Mouse (Mus musculus) forelimb bud, embryonic 11.5 days (tissue): Measurements from ENCODE around the gene Oosp1.

ENCODE experiments used
- DNase-seq: peaks from one replicate; pipeline ENCODE4 v3.0.0-alpha.2; 2012; ENCODE audit warnings: low read depth, low spot score

Oosp1 gene

GRCm38 (mm10) chr19:11690839-11691238 lies at the start of gene Oosp1:
Gene Oosp1, minus strand, starts transcription at chr19:11691150.
- no peak for DNase-seq

DNA sequence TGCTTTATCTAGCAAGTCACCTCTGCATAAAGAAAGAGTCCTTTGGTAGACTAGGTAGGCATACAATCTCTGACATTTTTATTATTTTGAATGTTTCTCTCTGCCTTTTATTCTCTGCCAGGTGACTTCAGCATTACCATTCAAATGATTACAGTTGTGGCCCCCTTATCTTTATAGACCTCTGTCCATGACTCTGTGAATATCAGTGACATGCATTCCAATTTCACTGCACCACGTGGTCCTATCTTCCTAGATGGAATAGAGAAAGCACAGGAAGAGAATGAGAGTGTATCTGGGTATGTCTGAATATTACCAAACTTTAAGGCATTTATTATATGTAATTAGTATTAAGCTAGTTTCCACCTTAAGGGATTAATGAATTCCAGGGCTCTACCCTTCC lies 45.5 kb upstream of the Oosp1 start:
- DNase-seq: no peak

DNA sequence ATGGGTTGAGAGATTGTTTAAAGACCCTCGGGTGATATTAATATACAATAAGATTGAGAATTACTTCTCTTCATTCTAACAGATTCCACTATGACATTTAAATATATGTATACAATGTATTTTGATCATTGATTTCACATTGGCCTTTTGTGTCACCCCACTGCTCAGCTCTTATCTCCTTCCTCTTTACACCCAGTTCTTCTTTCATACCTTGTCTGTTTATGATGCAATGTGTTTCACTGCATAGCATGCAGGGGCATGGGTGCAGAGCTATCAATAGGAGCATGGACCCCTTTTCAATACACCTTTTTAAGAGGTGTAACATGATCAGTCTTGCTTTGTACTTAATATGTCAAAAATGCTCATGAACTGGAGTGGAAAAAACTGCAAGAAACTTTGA lies 39.3 kb upstream of the Oosp1 start:
- DNase-seq: no peak

DNA sequence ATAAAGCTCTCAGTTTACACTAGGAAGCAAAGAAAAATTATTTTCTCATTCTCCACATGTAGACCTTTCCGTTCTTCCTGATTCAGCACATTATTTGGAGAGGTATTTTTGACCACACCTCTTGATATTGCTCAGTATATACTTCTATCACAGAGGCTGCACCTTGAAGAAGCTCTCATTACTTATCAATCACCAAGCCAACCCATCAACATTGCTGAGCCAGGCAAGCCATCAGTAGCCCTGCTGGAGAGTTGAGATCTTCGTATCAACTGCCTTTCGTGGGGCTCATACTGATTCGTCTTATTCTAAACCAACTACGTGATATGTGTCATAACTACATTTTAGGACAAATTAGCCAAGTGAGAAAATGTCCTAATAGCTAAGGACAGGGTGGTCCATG lies 36.4 kb upstream of the Oosp1 start:
- DNase-seq: no peak

DNA sequence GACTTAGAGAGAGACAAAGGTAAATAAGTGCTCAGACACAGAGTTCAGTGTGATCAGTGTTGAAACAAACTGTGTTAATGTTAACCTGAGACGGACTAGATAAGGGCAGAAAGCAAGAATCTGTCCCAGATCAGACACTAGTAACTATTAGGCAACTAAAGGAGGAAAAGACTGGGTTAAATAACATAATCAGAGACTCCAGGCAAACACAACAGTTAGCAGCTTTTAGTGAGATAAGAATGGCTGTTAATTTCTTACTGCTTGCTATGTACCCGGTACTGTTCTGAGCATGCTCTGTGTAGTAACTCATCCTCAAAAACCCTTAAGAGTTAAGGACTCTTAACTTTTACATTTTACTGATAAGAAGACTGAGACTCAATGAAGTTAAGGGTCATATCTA lies 35.0 kb upstream of the Oosp1 start:
- no peak for DNase-seq

DNA sequence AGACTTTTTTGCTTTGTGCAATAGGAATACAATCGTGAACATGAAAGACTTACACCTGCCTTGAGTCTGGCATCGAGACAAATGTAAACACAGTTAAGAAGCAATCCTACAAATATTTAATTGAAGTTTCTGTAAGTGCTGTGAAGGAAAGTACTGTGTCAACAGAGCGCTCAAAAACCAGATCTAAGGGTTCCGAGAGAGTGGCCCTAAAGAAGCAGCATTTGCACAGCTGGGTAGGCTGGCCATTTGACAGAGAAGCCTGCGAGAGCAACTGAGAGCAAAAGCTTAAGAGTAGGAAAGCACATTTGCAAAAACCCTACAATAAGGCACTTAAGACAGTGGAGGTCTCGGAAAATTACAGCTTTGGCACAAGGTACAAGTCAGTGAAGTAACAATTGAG lies 33.3 kb upstream of the Oosp1 start:
- no peak for DNase-seq

DNA sequence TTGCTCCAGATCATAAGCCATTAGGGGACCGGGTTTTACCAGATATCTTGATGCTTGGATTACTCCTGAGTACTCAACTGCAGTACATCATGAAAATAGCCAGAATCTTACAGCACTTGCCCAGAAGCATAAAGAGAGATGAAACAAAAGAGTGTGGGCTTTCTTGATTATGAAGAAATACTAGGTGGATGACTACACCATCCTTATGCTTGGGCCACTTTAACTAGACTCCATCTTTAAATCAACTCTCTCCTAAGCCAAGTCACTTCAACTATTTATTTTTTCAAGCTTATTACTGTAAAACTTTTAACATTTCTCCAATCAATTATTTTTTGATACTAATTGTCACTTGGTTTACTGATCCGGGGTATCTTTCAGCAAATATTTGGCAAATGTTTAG lies 32.9 kb upstream of the Oosp1 start:
- DNase-seq: no peak

DNA sequence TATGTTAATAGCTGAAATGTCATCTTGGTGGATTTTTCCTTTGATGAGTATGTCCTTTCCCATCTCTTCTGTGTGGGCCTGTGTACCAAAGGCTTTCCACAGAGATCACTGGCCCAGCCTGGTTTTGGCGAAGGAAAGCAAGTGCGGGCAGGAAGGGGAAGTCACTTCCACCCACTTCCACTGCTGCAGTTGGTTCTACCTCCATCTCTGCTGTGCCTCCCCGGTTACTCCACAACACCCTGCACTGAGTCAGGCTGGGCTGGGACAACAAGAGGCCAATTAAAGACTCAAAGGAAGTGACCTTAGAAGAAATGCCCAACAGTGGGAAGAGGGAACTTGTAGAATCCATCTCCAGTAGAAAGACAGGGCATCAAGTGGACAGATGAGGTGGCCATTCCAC lies 29.1 kb upstream of the Oosp1 start:
- DNase-seq: no peak

DNA sequence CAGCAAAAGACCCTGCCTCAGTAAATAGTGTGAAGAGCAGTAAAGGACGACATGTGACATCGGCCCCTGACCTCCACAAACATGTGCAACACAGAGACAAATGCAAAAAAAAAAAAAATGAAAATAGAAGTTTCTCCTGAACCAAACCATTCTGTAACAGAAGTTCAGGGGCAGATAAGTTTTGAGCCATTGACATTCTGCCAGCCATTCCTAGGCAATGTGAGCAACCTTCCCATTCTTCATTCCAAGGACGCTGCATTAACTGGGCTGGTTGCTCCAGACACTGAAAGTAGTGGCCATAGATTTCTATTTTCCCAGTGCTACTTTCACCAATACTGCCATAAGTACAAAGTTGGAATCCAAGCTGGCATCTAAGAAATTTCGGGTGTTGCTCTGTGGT lies 21.5 kb upstream of the Oosp1 start:
- no peak for DNase-seq

DNA sequence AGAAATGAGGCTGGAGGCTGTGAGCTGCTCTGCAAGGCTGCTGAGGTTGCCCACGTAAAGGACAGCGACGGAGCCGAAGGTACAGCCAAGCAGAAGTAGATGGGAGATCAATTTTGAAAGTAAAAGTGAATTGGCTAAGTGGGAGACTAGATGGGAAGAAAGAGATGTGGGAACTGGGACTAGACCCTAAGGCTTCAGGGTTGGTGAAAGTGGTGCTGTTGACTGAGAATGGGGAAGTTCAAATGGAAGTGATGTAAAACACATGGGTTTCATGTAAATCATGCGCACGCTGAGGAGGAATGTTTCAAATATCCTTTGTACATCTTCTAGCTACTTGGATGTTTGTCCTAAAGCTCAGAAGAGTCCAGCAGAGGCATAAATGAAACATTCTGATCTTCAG lies 7.4 kb upstream of the Oosp1 start:
- no peak for DNase-seq

- DNase-seq: no peak
Observed at GRCm38 (mm10) chr19:11696755-11697154, 5.8 kb upstream of the Oosp1 start, which contains the start of gene Oosp3. Gene Oosp3, plus strand, starts transcription at chr19:11697055.

- no peak for DNase-seq
Observed at GRCm38 (mm10) chr19:11691454-11691853, 504 bp upstream of the Oosp1 start.

GRCm38 (mm10) chr19:11661562-11661961 lies 29.4 kb downstream of the Oosp1 start:
- no peak for DNase-seq

- no peak for DNase-seq
Observed at GRCm38 (mm10) chr19:11660459-11660858, 30.5 kb downstream of the Oosp1 start, which contains the start of gene Oosp2. Gene Oosp2, minus strand, starts transcription at chr19:11660559.

DNA sequence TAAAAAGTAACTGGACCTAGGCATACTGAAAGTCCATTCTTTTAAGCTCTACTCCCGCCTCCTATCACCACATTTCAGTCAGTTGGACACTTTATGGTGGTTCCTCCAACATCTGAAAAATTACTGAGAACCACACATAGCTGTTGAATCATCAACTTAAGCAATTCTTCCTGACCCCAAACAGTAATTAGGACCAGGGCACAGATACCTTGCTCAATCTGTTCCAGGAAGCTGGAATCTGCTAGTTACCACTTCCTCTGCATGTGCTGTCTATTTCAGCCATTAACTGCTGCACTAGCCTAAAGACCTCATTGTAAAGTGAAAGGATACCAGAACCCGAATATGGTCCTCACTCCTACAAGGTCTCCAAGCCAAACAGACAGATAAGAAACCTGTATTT lies 31.8 kb downstream of the Oosp1 start:
- DNase-seq: no peak

DNA sequence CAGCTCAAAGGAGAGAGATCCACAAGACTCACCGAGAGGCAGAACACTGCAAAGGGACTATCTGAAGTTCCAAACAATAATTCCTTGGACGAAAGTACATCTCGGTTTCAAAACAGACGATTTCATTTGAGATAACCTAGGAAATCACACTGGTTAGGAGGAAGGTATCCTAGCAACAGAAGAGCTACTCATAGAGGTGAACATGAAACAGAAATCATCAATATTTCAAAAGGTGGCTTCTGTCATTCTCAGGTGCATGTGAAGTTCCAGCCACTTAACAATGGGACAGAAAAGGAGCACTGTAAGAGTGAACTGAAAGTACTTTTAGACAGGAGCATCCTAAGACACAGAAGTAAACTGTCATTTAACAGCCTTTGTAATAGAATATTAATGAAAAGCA lies 41.4 kb downstream of the Oosp1 start:
- no peak for DNase-seq

- no peak for DNase-seq
Observed at GRCm38 (mm10) chr19:11646166-11646565, 44.8 kb downstream of the Oosp1 start.

DNA sequence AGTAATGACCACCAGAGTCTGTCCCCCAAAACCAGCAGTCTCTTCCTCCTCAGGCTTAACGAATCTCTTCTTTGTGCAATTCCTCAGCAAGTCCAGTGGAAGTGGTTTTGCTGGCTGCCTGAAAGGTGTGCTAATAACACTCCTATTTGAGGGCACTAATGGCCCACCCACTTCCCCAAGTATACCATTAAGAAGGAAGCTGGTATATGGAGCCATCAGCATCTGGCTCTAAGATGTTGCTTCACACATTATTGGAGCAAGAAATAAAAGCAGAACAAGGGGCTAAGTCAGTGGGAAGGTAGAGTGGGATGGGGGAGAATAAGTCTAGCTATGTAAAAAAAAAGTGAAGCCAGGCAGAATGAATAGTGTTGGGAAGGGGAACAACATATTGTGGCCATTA lies 50.2 kb downstream of the Oosp1 start, which contains the start of gene Ms4a3:
Gene Ms4a3, minus strand, starts transcription at position 120 of the 400 bp plus-strand sequence.
- no peak for DNase-seq

DNA sequence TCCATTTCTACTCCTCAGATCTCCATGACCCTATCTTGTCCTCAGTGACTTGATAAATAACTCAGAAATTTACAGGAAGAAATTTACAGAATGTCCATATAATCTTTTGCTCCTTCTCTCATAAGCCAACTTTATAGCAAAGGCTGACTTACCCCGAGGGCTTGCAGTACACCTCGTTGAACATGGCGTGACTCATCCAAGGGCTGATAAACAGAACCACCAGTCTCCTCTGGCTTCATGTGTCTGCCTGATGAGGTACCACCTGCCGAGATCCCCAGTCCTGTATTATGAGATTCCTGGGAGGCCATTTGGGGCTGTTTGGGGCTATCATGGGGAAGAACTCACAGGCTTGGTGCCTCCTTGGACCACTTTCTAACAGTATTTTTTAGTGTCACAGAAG lies 51.9 kb downstream of the Oosp1 start:
- DNase-seq: no peak

DNA sequence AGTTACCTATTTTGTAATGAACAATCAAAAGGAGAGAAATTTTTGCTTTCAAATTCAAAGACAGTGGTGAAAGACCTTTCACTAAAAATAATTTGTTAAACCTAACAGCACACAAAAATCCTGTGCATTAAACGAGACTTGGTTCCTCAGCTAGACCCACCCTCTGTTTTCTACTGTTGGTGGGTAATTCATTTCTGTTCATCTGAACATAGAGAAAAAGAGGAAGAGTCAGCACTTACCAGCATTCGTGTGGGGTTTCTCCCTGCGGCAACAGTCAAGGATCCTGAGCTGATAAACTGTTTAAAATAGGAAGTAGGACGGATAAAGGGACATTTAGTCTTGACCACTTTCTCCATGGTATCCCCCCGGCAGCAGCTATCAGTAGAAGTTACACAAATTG lies 55.4 kb downstream of the Oosp1 start:
- no peak for DNase-seq

- DNase-seq: no peak
Observed at GRCm38 (mm10) chr19:11634330-11634729, 56.6 kb downstream of the Oosp1 start.

DNA sequence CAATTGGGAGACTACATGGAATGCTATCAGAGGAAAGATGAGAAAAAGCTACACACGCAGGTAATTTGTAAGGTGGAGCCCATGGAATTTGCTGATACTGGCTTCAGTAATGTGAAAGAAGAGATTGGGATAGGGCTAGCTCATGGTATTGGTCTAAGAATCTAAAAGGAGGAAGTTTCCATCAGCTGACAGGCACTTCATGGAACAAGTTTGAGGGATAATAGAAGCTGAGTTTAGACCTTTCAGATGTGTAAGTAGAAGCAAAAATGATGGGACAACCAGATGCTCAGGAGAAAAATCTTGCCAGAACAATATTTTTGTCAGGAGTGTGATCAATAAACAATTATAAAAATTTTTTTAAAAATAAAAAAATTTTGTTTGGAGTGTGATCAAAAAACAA lies 57.2 kb downstream of the Oosp1 start:
- DNase-seq: no peak

DNA sequence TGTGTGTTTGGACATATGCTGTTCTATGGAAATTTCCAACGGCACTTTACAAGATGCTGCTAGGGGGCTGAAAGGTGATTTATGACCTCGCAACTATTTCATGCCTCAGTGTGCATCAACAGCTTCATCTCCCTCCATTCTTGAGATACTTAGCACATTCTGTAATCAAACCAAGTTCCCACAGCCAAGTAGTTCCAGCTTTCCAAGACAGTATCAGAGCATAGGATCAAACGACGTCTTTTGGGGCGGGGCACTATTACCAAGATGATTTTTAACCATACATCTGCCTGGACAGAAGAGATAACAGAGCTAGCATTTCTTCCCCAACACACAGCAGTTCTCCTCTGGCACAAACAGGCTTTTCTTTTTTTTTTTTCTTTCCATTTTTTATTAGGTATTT lies 65.7 kb downstream of the Oosp1 start:
- peak; percentile 12 for DNase-seq

DNA sequence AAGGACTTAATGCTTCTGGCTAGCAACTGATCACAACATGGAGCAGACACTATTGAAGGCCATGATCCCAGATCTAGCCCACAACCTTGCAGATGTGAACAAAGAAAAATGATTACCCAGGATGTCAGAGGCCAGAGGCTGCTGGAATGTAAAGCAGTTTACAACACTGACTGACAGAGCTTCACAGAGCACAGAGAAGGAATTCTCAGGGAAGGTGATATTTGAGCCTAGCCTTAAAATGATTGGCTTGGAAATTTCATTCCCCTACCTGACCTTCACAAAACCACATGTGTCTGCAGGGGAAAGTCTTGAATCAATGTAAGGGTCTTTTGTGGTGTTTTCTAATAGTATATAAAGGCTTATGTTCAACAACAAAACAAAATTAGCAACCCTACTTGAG lies 66.2 kb downstream of the Oosp1 start:
- DNase-seq: peak; percentile 20

DNA sequence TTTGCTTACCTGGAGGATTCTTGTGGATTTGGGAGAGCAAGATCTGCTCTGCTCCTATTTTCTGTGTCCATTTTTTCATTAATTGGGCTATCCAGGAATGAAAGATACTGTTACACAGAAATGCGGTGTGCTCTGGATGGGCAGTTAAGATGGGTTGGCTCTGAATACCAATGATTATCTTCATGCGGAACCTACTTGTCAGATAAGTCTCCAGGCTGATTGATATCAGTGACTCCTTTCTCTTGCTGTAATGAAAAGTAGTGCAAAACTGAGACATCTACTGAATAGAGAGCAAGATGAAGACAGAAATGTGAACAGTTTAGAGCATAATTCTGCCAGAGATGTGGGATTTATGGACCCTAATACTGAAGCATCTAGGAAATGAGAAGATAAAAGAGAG lies 67.4 kb downstream of the Oosp1 start, which contains the start of gene Ms4a2:
Gene Ms4a2, minus strand, starts transcription at position 169 of the 400 bp plus-strand sequence.
- DNase-seq: no peak
